Mouse (Mus musculus) ovary, adult 18-20 months (tissue): ENCODE data around the gene Apbb1.

ENCODE experiments used
- DNase-seq: peaks from one replicate; pipeline ENCODE4 v3.0.0; 2022; ENCODE audit warnings: low spot score, mixed read lengths

Apbb1 gene

GRCm38 (mm10) chr7:105519771-105520170, 61.7 kb downstream of the Apbb1 start:
- DNase-seq, result no peak

GRCm38 (mm10) chr7:105519336-105519735, 62.1 kb downstream of the Apbb1 start:
- no peak for DNase-seq

DNA sequence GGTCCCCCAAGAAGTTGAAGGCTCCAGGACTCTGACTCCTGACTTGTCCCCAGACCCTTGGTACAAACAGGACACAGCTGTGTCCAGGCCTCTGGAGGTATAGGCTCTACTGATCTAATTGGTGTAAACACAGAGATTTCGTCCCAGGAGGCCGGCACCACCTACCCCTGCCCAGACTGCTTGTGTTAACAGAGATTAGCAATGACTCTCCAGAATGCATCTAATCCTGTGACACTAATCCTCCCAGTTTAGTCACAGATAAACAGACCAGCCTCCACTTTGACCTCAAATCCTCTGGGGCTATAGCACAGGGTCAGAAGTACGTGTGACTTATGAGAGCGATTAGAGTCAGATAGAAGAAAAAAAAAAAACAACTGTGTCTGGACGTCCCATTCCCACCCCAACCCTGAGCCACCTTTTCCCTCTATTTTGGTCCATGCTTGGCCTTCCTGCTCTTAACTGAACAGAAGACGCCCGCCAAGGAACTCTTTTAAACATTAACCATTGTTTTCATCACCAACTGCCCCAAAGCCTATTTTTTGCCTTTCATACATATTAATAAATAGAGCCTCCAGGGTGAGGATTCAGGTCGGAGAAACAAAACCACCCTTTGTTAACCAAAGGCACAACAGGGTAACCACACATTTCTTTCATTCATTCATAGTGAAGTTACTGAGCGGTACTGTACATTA, 64.6 kb downstream of the Apbb1 start:
- no peak for DNase-seq

DNA sequence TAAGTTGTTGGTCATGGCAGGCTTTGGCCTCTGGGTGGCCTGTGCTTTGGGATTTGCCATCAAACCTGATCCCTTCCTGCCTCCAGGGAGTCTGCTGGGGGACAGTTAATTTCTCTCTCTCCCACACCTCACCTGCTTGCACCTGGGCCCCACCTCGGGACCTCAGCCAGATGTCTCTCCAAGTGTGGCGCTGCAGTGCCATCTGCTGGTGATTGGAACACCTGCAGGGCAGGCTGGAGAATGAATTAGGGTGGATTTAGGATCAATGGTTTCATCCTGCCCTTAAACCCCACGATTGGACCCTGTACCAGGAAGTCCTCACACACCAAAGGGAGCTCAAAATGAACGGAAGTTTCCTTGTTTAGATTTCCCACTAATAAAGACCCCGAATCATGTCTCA, 66.3 kb downstream of the Apbb1 start:
- no peak for DNase-seq

GRCm38 (mm10) chr7:105514561-105514960, 66.9 kb downstream of the Apbb1 start:
- DNase-seq, result no peak

- DNase-seq, result no peak
Observed at GRCm38 (mm10) chr7:105513845-105514291, 67.6 kb downstream of the Apbb1 start.

- no peak for DNase-seq
Observed at GRCm38 (mm10) chr7:105510143-105510542, 71.3 kb downstream of the Apbb1 start.
